Mouse (Mus musculus): Measurements from ENCODE around the gene Cfap221. TPM values are rescaled to one million over a fixed set of nuclear protein-coding genes. Genes with fewer than 3 reads are reported as not detected.

Cfap221 gene
- polyA plus RNA-seq, 1 experiment from 2014 or later = not detected

GRCm38 (mm10) chr1:120006844-120007790, 10.1 kb upstream of the Cfap221 start, which contains the start of gene Sctr:
Gene Sctr, plus strand, starts transcription at chr1:120006894.
- WGBS (ENCODE audit: insufficient replicate concordance) = 2% methylated on average over 39 of the region's 39 CpGs
- Histone ChIP-seq H3K27ac (no peak within 1 kb of the TSS), H3K27me3 (peaks cover 45% of the 10 kb centered on the region), H3K36me3 (no peaks in the 10 kb centered on the region), H3K9ac (no peak within 1 kb of the TSS), H3K4me1 (replicated peaks) (0 out of 2 replicates have a peak, but pooled peaks cover 9% of the 10 kb centered on the region), H3K4me3 (replicated peaks) (peak within 1 kb of the TSS; percentile 28), H3K9me3 (replicated peaks) (no peaks in the 10 kb centered on the region), H3K4me2 (peak within 1 kb of the TSS; percentile 46)
- no peak for ATAC-seq (ENCODE audit: low read depth)
- DNase-seq = no peak

GRCm38 (mm10) chr1:119997644-119998043, 610 bp upstream of the Cfap221 start:
- DNase-seq = no peak
- H3K4me3 ChIP-seq (replicated peaks) = no peak overlapping the region
- 0 out of 2 replicates have a peak, but pooled peaks have one; percentile 38 for ATAC-seq (ENCODE audit: low read depth)

GRCm38 (mm10) chr1:119986555-119986954, 10.5 kb downstream of the Cfap221 start:
- H3K4me2 ChIP-seq = no peak overlapping the region
- no peak for ATAC-seq (ENCODE audit: low read depth)
- WGBS (ENCODE audit: insufficient replicate concordance) = 67% methylated on average over 5 of the region's 5 CpGs

More at GRCm38 (mm10) chr1:119997644-119998043, 610 bp upstream of the Cfap221 start:
- no peak overlapping the region for H3K27ac ChIP-seq
- peak overlapping the region; percentile 64 for H3K4me2 ChIP-seq
- peaks cover 8% of the 10 kb centered on the region for H3K4me1 ChIP-seq (replicated peaks)
- 27% methylated on average over 5 of the region's 5 CpGs for WGBS (ENCODE audit: insufficient replicate concordance)
- no peak overlapping the region for H3K9ac ChIP-seq
- 0 out of 2 replicates have a peak, but pooled peaks cover 2% of the 10 kb centered on the region for H3K27me3 ChIP-seq
- no peaks in the 10 kb centered on the region for H3K36me3 ChIP-seq
- no peaks in the 10 kb centered on the region for H3K9me3 ChIP-seq (replicated peaks)

GRCm38 (mm10) chr1:119975141-119975540, 21.9 kb downstream of the Cfap221 start:
- Histone ChIP-seq H3K9ac (no peak overlapping the region), H3K4me2 (no peak overlapping the region), H3K27ac (no peak overlapping the region), H3K36me3 (no peaks in the 10 kb centered on the region), H3K4me3 (replicated peaks) (no peak overlapping the region), H3K4me1 (replicated peaks) (0 out of 2 replicates have a peak, but pooled peaks cover 2% of the 10 kb centered on the region), H3K9me3 (replicated peaks) (no peaks in the 10 kb centered on the region), H3K27me3 (no peaks in the 10 kb centered on the region)
- no peak for DNase-seq
- 54% methylated on average over 4 of the region's 4 CpGs for WGBS (ENCODE audit: insufficient replicate concordance)
- no peak for ATAC-seq (ENCODE audit: low read depth)

More at GRCm38 (mm10) chr1:119986555-119986954, 10.5 kb downstream of the Cfap221 start:
- Histone ChIP-seq H3K4me3 (replicated peaks) (no peak overlapping the region), H3K36me3 (no peaks in the 10 kb centered on the region), H3K4me1 (replicated peaks) (no peaks in the 10 kb centered on the region), H3K9ac (no peak overlapping the region), H3K9me3 (replicated peaks) (no peaks in the 10 kb centered on the region), H3K27ac (no peak overlapping the region), H3K27me3 (no peaks in the 10 kb centered on the region)
- DNase-seq = no peak

- no peaks in the 10 kb centered on the region for H3K27me3 ChIP-seq
- no peak overlapping the region for H3K9ac ChIP-seq
- no peak overlapping the region for H3K4me2 ChIP-seq
- no peaks in the 10 kb centered on the region for H3K36me3 ChIP-seq
- 0 out of 2 replicates have a peak, but pooled peaks cover 2% of the 10 kb centered on the region for H3K4me1 ChIP-seq (replicated peaks)
- H3K4me3 ChIP-seq (replicated peaks) = no peak overlapping the region
- no peak for ATAC-seq (ENCODE audit: low read depth)
- no peak overlapping the region for H3K27ac ChIP-seq
- 20% methylated on average over 4 of the region's 4 CpGs for WGBS (ENCODE audit: insufficient replicate concordance)
- no peaks in the 10 kb centered on the region for H3K9me3 ChIP-seq (replicated peaks)
- DNase-seq = no peak
Measured at GRCm38 (mm10) chr1:119973117-119973516, 23.9 kb downstream of the Cfap221 start.

GRCm38 (mm10) chr1:119965804-119966514, 31.1 kb downstream of the Cfap221 start:
- Histone ChIP-seq H3K9me3 (replicated peaks) (no peaks in the 10 kb centered on the region), H3K36me3 (no peaks in the 10 kb centered on the region), H3K27ac (no peak overlapping the region), H3K9ac (no peak overlapping the region), H3K4me2 (no peak overlapping the region), H3K27me3 (no peaks in the 10 kb centered on the region), H3K4me3 (replicated peaks) (no peak overlapping the region), H3K4me1 (replicated peaks) (no peaks in the 10 kb centered on the region)
- ATAC-seq (ENCODE audit: low read depth) (no peak), DNase-seq (no peak)
- 46% methylated on average over 12 of the region's 12 CpGs for WGBS (ENCODE audit: insufficient replicate concordance)

- 50% methylated on average over 7 of the region's 7 CpGs for WGBS (ENCODE audit: insufficient replicate concordance)
- H3K27me3 ChIP-seq = no peaks in the 10 kb centered on the region
- no peaks in the 10 kb centered on the region for H3K36me3 ChIP-seq
- no peaks in the 10 kb centered on the region for H3K4me1 ChIP-seq (replicated peaks)
- no peak for ATAC-seq (ENCODE audit: low read depth)
- H3K4me3 ChIP-seq (replicated peaks) = no peak overlapping the region
- no peak overlapping the region for H3K4me2 ChIP-seq
- no peaks in the 10 kb centered on the region for H3K9me3 ChIP-seq (replicated peaks)
- no peak for DNase-seq
- no peak overlapping the region for H3K9ac ChIP-seq
- no peak overlapping the region for H3K27ac ChIP-seq
Measured at GRCm38 (mm10) chr1:119959920-119960319, 37.1 kb downstream of the Cfap221 start.

- Histone ChIP-seq H3K36me3 (no peaks in the 10 kb centered on the region), H3K4me1 (replicated peaks) (no peaks in the 10 kb centered on the region), H3K9ac (no peak overlapping the region), H3K4me2 (no peak overlapping the region), H3K27ac (no peak overlapping the region), H3K27me3 (no peaks in the 10 kb centered on the region), H3K9me3 (replicated peaks) (no peaks in the 10 kb centered on the region), H3K4me3 (replicated peaks) (no peak overlapping the region)
- DNase-seq (no peak), ATAC-seq (ENCODE audit: low read depth) (no peak)
- 67% methylated on average over 4 of the region's 4 CpGs for WGBS (ENCODE audit: insufficient replicate concordance)
Measured at GRCm38 (mm10) chr1:119959464-119959863, 37.6 kb downstream of the Cfap221 start.

GRCm38 (mm10) chr1:119957716-119958222, 39.3 kb downstream of the Cfap221 start:
- Histone ChIP-seq H3K9me3 (replicated peaks) (no peaks in the 10 kb centered on the region), H3K27ac (no peak overlapping the region), H3K4me1 (replicated peaks) (no peaks in the 10 kb centered on the region), H3K9ac (no peak overlapping the region), H3K27me3 (no peaks in the 10 kb centered on the region), H3K36me3 (no peaks in the 10 kb centered on the region), H3K4me3 (replicated peaks) (no peak overlapping the region), H3K4me2 (no peak overlapping the region)
- ATAC-seq (ENCODE audit: low read depth) (no peak), DNase-seq (no peak)
- 44% methylated on average over 9 of the region's 9 CpGs for WGBS (ENCODE audit: insufficient replicate concordance)

GRCm38 (mm10) chr1:119954680-119955079, 42.4 kb downstream of the Cfap221 start:
- no peak overlapping the region for H3K27ac ChIP-seq
- no peak overlapping the region for H3K9ac ChIP-seq
- WGBS (ENCODE audit: insufficient replicate concordance) = 62% methylated on average over 2 of the region's 2 CpGs
- ATAC-seq (ENCODE audit: low read depth) (no peak), DNase-seq (no peak)
- no peak overlapping the region for H3K4me2 ChIP-seq
- no peak overlapping the region for H3K4me3 ChIP-seq (replicated peaks)
- no peaks in the 10 kb centered on the region for H3K9me3 ChIP-seq (replicated peaks)
- H3K36me3 ChIP-seq = no peaks in the 10 kb centered on the region
- H3K27me3 ChIP-seq = no peaks in the 10 kb centered on the region
- no peaks in the 10 kb centered on the region for H3K4me1 ChIP-seq (replicated peaks)

GRCm38 (mm10) chr1:119953456-119953855, 43.6 kb downstream of the Cfap221 start:
- Histone ChIP-seq H3K27ac (no peak overlapping the region), H3K4me3 (replicated peaks) (no peak overlapping the region), H3K9me3 (replicated peaks) (no peaks in the 10 kb centered on the region), H3K4me1 (replicated peaks) (no peaks in the 10 kb centered on the region), H3K36me3 (no peaks in the 10 kb centered on the region), H3K9ac (no peak overlapping the region), H3K27me3 (no peaks in the 10 kb centered on the region), H3K4me2 (no peak overlapping the region)
- no peak for ATAC-seq (ENCODE audit: low read depth)
- DNase-seq = no peak
- WGBS (ENCODE audit: insufficient replicate concordance) = 66% methylated on average over 9 of the region's 9 CpGs

All from liver, embryonic 13.5 days (tissue).